Mouse (Mus musculus) limb, embryonic 13.5 days (tissue): Measurements from ENCODE around the gene Ndufaf8. TPM values are rescaled to one million over a fixed set of nuclear protein-coding genes. Genes with fewer than 3 reads are reported as not detected.

Source experiments
- ATAC-seq: fragments of 200-750 bp; cut with Nextera tagmentation; 2 replicates; pipeline ENCODE4 v1.8.0; 2017; ENCODE audit warnings: low read depth, moderate number of reproducible peaks, moderate TSS enrichment; ENCODE audit not compliant: low FRiP score
- H3K27ac ChIP-seq: fragments of 300-500 bp; sonication (generic); 2 replicates; pipeline ENCODE4 v1.5.1; 2015; ENCODE audit warnings: inconsistent platforms, mild to moderate bottlenecking, moderate library complexity
- H3K27me3 ChIP-seq: fragments of 300-500 bp; sonication (generic); 2 replicates; pipeline ENCODE4 v1.6.1; 2015; ENCODE audit warnings: mild to moderate bottlenecking, inconsistent platforms
- H3K36me3 ChIP-seq: fragments of 300-500 bp; sonication (generic); 2 replicates; pipeline ENCODE4 v1.6.1; 2015; ENCODE audit warnings: inconsistent platforms, mild to moderate bottlenecking, moderate library complexity
- H3K4me1 ChIP-seq: fragments of 300-500 bp; sonication (generic); 2 replicates; pipeline ENCODE4 v1.6.1; 2015; ENCODE audit warnings: inconsistent platforms
- H3K4me2 ChIP-seq: fragments of 300-500 bp; sonication (generic); replicated peaks from 2 replicates; pipeline ENCODE4 v1.6.1; 2015; ENCODE audit warnings: inconsistent platforms, mild to moderate bottlenecking, moderate library complexity
- H3K4me3 ChIP-seq: fragments of 300-500 bp; sonication (generic); 2 replicates; pipeline ENCODE4 v1.5.1; 2015; ENCODE audit warnings: moderate library complexity, mild to moderate bottlenecking, inconsistent platforms
- H3K9ac ChIP-seq: fragments of 300-500 bp; sonication (generic); 2 replicates; pipeline ENCODE4 v1.6.1; 2015; ENCODE audit warnings: mild to moderate bottlenecking, inconsistent platforms
- H3K9me3 ChIP-seq: fragments of 300-500 bp; sonication (generic); 2 replicates; pipeline ENCODE4 v1.6.1; 2016; ENCODE audit warnings: inconsistent platforms
- WGBS: fragments of 180-500 bp; shearing (Covaris S2); methylation state at CpG from one replicate; pipeline ENCODE4 v1.1.7; 2015; 5-methylcytosine and 5-hydroxymethylcytosine counted together
- polyA plus RNA-seq: library from polyadenylated mRNA; unstranded; fragments of >200 nt; fragmentation: Nextera tagmentation; extraction: Ambion mirVana; gene quantifications from 2 replicates; pipeline ENCODE4 v1.2.1, GENCODE M21; 2015

Gene Ndufaf8
- polyA plus RNA-seq, 1 experiment from 2014 or later: 76.9 TPM

DNA sequence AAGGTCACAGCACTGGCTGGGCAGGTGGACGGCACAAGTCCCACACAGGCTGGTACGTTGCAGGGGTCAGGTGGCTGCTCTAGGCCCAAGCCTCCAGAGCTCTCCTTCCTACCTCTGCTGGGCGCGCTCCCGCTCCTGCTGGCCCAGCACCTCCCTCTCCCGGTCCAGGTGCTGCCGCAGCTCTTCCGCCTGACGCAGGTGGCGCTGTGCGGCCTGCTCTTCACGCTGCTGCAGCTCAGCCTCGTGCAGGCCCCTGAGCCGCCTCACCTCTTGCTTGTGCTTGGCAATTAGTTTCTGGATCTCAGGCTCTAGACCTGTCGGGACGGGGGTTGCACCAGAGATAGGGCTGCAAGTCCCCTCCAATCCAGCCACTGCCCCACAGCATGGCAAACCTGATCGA is 30.9 kb upstream of the Ndufaf8 start:
- Histone ChIP-seq H3K4me3 (no peak overlapping the region), H3K4me2 (no peak overlapping the region), H3K36me3 (peaks cover 97% of the 10 kb centered on the region), H3K9me3 (no peaks in the 10 kb centered on the region), H3K9ac (0 out of 2 replicates have a peak overlapping the region, but pooled peaks have one; percentile 25), H3K27me3 (no peaks in the 10 kb centered on the region), H3K27ac (no peak overlapping the region), H3K4me1 (no peaks in the 10 kb centered on the region)
- ATAC-seq: no peak
- WGBS: 61% methylated on average over 17 of the region's 17 CpGs

GRCm38 (mm10) chr11:120069261-120069660 is 29.5 kb upstream of the Ndufaf8 start:
- no peak for ATAC-seq
- Histone ChIP-seq H3K4me2 (no peak overlapping the region), H3K36me3 (peaks cover 99% of the 10 kb centered on the region), H3K4me1 (no peaks in the 10 kb centered on the region), H3K4me3 (no peak overlapping the region), H3K27ac (no peak overlapping the region), H3K9ac (no peak overlapping the region), H3K9me3 (no peaks in the 10 kb centered on the region), H3K27me3 (no peaks in the 10 kb centered on the region)
- WGBS: 38% methylated on average over 11 of the region's 11 CpGs

GRCm38 (mm10) chr11:120070286-120070930 is 28.3 kb upstream of the Ndufaf8 start:
- H3K4me3 ChIP-seq: no peak overlapping the region
- H3K4me2 ChIP-seq: no peak overlapping the region
- H3K9ac ChIP-seq: no peak overlapping the region
- ATAC-seq: no peak
- peaks cover 97% of the 10 kb centered on the region for H3K36me3 ChIP-seq
- H3K9me3 ChIP-seq: no peaks in the 10 kb centered on the region
- 90% methylated on average over 27 of the region's 27 CpGs for WGBS
- peaks cover 9% of the 10 kb centered on the region for H3K4me1 ChIP-seq
- H3K27ac ChIP-seq: no peak overlapping the region
- H3K27me3 ChIP-seq: no peaks in the 10 kb centered on the region

DNA sequence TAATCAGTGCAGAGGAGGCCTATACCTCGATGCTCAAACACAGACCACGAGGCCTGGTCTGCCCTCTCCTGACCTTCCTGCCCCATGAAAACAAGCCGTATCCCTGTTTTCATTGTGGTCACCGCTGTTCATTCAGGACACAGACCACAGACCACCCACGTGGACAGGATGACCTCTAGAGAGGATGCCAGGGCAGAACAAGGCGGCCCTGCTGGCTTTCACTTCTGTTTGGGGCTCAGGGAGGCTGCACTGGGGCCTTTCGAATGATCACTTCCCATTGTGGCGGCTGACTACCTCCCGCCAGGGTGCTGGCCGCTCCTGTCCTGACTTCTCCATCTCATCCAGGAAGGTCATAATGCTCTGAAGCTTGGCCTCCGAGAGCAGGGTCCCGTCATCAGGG is 27.7 kb upstream of the Ndufaf8 start:
- H3K27ac ChIP-seq: no peak overlapping the region
- no peak overlapping the region for H3K4me2 ChIP-seq
- no peak overlapping the region for H3K9ac ChIP-seq

DNA sequence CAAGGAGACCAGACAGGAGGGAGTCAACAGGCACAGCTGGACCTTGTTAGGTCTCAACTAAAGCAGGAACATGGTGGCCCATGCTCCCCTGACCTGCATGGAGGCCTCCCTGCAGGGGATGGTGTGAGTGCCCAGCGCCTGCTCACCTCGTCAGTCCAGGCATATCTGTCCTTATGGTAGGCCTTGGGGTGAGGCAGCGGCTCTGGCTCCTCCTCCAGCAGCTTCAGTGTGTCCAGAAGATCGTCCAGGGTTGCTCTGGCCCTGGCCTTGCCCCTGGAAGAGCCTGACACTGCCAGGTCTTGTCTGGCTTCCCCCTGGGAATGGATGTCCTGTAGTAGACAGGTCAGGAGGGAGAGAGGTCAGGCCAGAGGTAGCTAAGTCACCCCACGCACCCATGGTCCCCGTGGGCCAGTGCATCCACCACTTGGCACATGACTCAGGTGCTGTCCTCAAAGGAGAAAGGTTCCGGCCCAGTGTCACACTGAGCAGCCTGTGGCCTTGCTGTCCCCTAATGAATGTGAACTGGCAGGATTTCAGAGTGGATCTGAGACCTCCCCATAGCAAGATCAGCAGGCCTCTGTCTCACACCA is 26.9 kb upstream of the Ndufaf8 start:
- no peak for ATAC-seq
- Histone ChIP-seq H3K27me3 (no peaks in the 10 kb centered on the region), H3K9ac (no peak overlapping the region), H3K36me3 (peaks cover 97% of the 10 kb centered on the region), H3K9me3 (no peaks in the 10 kb centered on the region), H3K4me2 (no peak overlapping the region), H3K27ac (no peak overlapping the region), H3K4me1 (peaks cover 14% of the 10 kb centered on the region), H3K4me3 (no peak overlapping the region)
- 79% methylated on average over 7 of the region's 7 CpGs for WGBS

More for the DNA sequence above, 27.7 kb upstream of the Ndufaf8 start:
- Histone ChIP-seq H3K4me1 (peaks cover 14% of the 10 kb centered on the region), H3K4me3 (no peak overlapping the region), H3K9me3 (no peaks in the 10 kb centered on the region), H3K36me3 (peaks cover 97% of the 10 kb centered on the region), H3K27me3 (no peaks in the 10 kb centered on the region)
- ATAC-seq: no peak
- WGBS: 64% methylated on average over 12 of the region's 12 CpGs

DNA sequence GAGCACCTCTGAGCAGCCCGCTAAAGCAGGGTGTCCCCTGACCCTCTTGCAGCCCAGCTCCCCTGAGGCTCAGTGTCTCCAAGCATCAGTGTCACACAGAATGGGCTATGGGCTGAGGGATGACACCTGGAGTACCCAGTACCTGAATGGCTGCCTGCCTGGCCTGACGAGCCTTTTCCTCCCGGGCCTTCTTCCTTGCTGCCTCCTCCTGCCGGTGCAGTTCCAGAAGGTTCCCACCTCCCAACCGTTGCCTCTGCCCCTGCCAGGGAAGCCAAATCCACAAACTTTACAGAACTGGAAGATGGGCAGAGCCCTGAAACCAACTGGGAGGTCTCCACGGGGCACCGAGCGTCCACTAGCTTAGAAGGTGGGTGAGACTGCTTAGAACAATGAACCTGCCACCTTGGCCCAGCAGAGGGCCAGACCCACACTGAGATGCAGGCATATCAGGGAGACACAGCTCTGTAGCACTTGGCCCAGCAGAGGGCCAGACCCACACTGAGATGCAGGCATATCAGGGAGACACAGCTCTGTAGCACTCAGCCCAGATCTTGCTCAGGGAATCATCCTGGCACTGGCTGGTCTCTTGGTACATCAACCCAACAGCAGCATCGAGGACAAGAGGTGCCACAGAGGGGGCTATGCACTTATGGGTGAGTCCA is 25.6 kb upstream of the Ndufaf8 start:
- 90% methylated on average over 9 of the region's 9 CpGs for WGBS
- ATAC-seq: no peak
- Histone ChIP-seq H3K27me3 (no peaks in the 10 kb centered on the region), H3K27ac (no peak overlapping the region), H3K9me3 (no peaks in the 10 kb centered on the region), H3K9ac (no peak overlapping the region), H3K4me3 (no peak overlapping the region), H3K4me2 (no peak overlapping the region), H3K36me3 (peaks cover 96% of the 10 kb centered on the region), H3K4me1 (peaks cover 14% of the 10 kb centered on the region)

- Histone ChIP-seq H3K27me3 (no peaks in the 10 kb centered on the region), H3K4me2 (no peak overlapping the region), H3K9me3 (no peaks in the 10 kb centered on the region), H3K4me1 (peaks cover 14% of the 10 kb centered on the region), H3K9ac (no peak overlapping the region), H3K36me3 (peaks cover 95% of the 10 kb centered on the region), H3K4me3 (no peak overlapping the region), H3K27ac (no peak overlapping the region)
- WGBS: 85% methylated on average over 3 of the region's 3 CpGs
- ATAC-seq: no peak
Measured at GRCm38 (mm10) chr11:120076191-120076590, 22.5 kb upstream of the Ndufaf8 start.

- Histone ChIP-seq H3K4me2 (no peak overlapping the region), H3K9ac (no peak overlapping the region), H3K36me3 (peaks cover 85% of the 10 kb centered on the region), H3K27ac (no peak overlapping the region), H3K9me3 (no peaks in the 10 kb centered on the region), H3K4me3 (no peak overlapping the region), H3K27me3 (no peaks in the 10 kb centered on the region), H3K4me1 (peaks cover 8% of the 10 kb centered on the region)
- 89% methylated on average over 6 of the region's 6 CpGs for WGBS
- no peak for ATAC-seq
Measured at GRCm38 (mm10) chr11:120080282-120080681, 18.4 kb upstream of the Ndufaf8 start.

DNA sequence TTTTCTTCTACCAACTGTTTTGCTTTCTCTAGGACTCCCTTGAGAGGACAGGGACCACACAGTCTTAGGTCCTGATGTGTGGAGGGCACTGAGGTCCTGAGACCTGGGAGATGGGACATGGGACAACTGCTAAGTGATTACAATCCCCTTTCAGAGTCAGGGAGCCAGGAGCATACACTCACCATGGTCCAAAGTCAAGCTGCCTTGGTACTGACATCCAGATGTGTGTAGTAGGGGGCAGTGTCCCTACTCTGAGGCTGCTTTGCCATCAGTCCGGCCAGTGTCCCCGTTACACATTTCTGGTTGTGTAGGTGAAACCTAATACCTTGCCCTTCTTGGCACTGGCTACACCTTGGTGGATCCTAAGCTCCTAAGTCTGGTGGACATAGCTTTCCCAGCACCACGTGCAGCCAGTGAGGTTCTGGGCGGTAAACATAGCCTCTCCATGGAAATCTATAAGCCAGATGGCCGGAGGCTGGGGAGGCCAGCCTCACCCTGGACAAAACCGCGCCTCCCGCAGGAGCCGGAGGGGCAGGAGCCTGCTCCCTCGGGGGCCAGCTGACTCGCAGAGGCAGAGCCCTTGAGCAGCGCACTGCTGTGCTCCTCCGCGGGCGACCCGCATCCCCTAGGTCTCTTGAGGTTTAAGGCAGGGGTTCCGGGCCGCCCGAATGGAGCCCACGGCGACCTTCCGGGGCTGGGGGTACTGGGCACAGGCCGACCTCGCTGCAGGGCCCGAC is 12.7 kb upstream of the Ndufaf8 start:
- peaks cover 39% of the 10 kb centered on the region for H3K36me3 ChIP-seq
- WGBS: under 1% methylated on average over 25 of the region's 25 CpGs

DNA sequence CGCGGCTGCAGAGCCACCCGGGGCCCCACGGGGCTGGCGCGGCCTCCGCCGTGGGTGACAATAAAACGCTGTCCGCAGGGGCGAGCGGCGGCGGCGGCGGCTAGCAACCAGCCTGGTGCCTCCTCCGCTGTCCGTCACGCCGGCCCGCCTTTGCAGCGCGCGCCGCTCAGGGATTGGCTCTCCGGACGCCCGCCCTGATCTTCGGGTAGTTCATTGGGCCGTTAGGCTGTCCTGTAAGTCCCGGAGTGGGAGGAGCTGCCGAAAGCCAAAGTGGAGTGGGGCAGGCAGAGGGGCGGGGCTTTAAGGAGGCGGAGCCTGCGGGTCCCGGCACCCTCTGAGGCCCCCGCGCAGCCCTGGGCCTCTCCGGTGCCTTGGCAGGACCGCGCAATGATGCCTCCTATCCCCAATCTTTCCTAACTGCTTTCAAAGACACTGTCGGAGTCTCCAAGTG is 12.0 kb upstream of the Ndufaf8 start, which contains the start of gene Cep131:
TSS of gene Cep131 (minus strand) at position 126 of the 451 bp plus-strand sequence.
- peaks cover 39% of the 10 kb centered on the region for H3K36me3 ChIP-seq
- peak within 1 kb of the TSS; percentile 86 for H3K4me3 ChIP-seq
- peak within 1 kb of the TSS; percentile 93 for H3K9ac ChIP-seq
- no peaks in the 10 kb centered on the region for H3K27me3 ChIP-seq
- peaks cover 10% of the 10 kb centered on the region for H3K4me1 ChIP-seq
- H3K9me3 ChIP-seq: no peaks in the 10 kb centered on the region
- peak within 1 kb of the TSS; percentile 76 for H3K4me2 ChIP-seq
- H3K27ac ChIP-seq: peak within 1 kb of the TSS; percentile 77
- WGBS: under 1% methylated on average over 42 of the region's 42 CpGs
- ATAC-seq: peak; percentile 99

More for the DNA sequence above, 12.7 kb upstream of the Ndufaf8 start:
- peak overlapping the region; percentile 93 for H3K9ac ChIP-seq
- peak overlapping the region; percentile 76 for H3K4me2 ChIP-seq
- peak overlapping the region; percentile 86 for H3K4me3 ChIP-seq
- H3K27ac ChIP-seq: peak overlapping the region; percentile 77
- ATAC-seq: peak; percentile 9; the same call in 1 of the 2 replicates
- H3K4me1 ChIP-seq: peaks cover 10% of the 10 kb centered on the region
- no peaks in the 10 kb centered on the region for H3K9me3 ChIP-seq
- no peaks in the 10 kb centered on the region for H3K27me3 ChIP-seq

- Histone ChIP-seq H3K4me3 (no peak overlapping the region), H3K9ac (no peak overlapping the region), H3K4me1 (peaks cover 5% of the 10 kb centered on the region), H3K36me3 (peaks cover 55% of the 10 kb centered on the region), H3K27ac (no peak overlapping the region), H3K27me3 (no peaks in the 10 kb centered on the region), H3K4me2 (no peak overlapping the region), H3K9me3 (no peaks in the 10 kb centered on the region)
- WGBS: 90% methylated on average over 4 of the region's 4 CpGs
- ATAC-seq: no peak
Measured at GRCm38 (mm10) chr11:120090661-120091060, 8.1 kb upstream of the Ndufaf8 start.
